Mouse (Mus musculus): ENCODE measurements at regions not wholly inside any gene's neighbourhood (a gene's known extent, or its start where the extent isn't known, plus 50 kb on each side); places are given as distances from the start of the nearest gene placed in this dataset.

DNA sequence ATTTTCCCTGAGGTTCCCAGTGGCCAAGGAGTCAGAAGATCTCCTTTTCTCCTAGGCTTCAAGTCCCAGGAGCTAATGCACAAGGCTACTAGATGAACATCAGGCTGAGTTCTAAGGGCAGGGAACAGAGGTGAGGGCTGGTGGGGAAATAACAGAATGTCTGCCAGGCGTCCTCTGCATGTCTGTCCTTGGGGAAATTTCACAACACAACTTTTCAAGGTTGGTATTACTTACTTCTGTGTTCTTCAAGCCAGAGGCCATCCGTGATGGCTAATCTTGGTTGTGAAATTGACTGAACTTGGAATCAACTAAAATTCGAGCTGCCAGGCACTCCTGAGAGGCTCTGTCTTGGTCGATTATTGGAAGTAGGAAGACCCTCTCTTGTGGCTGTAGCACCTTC lies 416.6 kb downstream of the Vrk1 start:
- no peak for DNase-seq (ENCODE audit: low spot score)
- H3K4me1 ChIP-seq (ENCODE audit: insufficient read depth, low read length), result no peaks in the 10 kb centered on the region
- H3K4me3 ChIP-seq (ENCODE audit: low read length), result no peak overlapping the region
- no peaks in the 10 kb centered on the region for H3K9me3 ChIP-seq (ENCODE audit: low read length)
- H3K36me3 ChIP-seq (ENCODE audit: insufficient read depth, low read length), result no peaks in the 10 kb centered on the region
- no peak for TF ChIP-seq CTCF (IDR thresholded peaks at IDR 0.05; ENCODE audit: low read depth)
- H3K27me3 ChIP-seq (ENCODE audit: insufficient read depth, low read length), result no peaks in the 10 kb centered on the region
- H3K27ac ChIP-seq, result no peak overlapping the region
- H3K9ac ChIP-seq (replicated peaks; ENCODE audit: low read length), result no peak overlapping the region
- 81% methylated on average over 4 of the region's 4 CpGs for WGBS
- no peak overlapping the region for H3K4me2 ChIP-seq (ENCODE audit: low read depth, low read length)
- no peak for ATAC-seq

DNA sequence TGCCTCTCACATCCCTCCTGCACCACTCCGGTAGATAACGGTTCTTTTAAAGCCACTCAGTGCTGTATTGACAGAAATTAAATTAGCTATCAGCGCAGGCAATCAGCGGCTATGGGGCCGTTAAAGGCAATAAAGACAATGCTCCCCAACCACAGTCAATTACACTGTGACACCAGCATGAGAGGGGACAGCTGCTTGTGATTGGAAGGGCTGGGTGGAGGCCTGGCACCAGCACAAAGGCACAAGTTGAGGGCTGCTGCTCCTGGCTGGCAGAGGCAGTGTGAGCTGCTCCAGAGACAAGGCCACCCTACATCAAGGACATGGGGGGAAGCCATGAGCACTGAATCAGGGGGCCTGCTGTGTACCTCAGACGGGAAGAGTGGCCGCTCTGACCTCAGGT lies 420.0 kb downstream of the Vrk1 start:
- H3K36me3 ChIP-seq (ENCODE audit: insufficient read depth, low read length), result no peaks in the 10 kb centered on the region
- ATAC-seq (no peak), DNase-seq (ENCODE audit: low spot score) (peak; percentile 9)
- no peak overlapping the region for H3K9ac ChIP-seq (replicated peaks; ENCODE audit: low read length)
- no peaks in the 10 kb centered on the region for H3K4me1 ChIP-seq (ENCODE audit: insufficient read depth, low read length)
- no peaks in the 10 kb centered on the region for H3K27me3 ChIP-seq (ENCODE audit: insufficient read depth, low read length)
- no peak for TF ChIP-seq CTCF (IDR thresholded peaks at IDR 0.05; ENCODE audit: low read depth)
- no peak overlapping the region for H3K27ac ChIP-seq
- 59% methylated on average over 7 of the region's 7 CpGs for WGBS
- H3K4me3 ChIP-seq (ENCODE audit: low read length), result no peak overlapping the region
- no peak overlapping the region for H3K4me2 ChIP-seq (ENCODE audit: low read depth, low read length)
- no peaks in the 10 kb centered on the region for H3K9me3 ChIP-seq (ENCODE audit: low read length)

DNA sequence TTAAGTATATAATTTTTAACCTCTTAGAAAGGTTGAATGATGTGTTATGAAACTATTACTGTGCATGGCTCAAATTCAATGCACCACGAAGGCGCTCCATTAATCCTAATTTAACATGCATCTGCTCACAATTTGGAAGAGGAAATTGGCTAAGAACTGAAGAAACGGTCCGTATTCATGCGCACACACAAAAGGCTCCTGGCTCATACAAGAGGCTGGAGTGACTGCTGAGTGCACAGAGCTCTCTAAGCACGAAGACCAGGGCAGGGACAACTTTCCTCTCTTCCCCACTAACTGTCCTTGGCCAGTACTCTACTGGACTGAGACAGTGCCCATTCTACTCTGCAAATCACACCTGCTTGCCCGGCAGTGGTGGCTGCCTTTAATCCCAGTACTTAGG lies 435.1 kb downstream of the Vrk1 start:
- Histone ChIP-seq H3K27ac (no peak overlapping the region), H3K4me2 (ENCODE audit: low read depth, low read length) (no peak overlapping the region), H3K9me3 (ENCODE audit: low read length) (no peaks in the 10 kb centered on the region), H3K36me3 (ENCODE audit: insufficient read depth, low read length) (no peaks in the 10 kb centered on the region), H3K27me3 (ENCODE audit: insufficient read depth, low read length) (no peaks in the 10 kb centered on the region), H3K9ac (replicated peaks; ENCODE audit: low read length) (no peak overlapping the region), H3K4me1 (ENCODE audit: insufficient read depth, low read length) (no peaks in the 10 kb centered on the region), H3K4me3 (ENCODE audit: low read length) (no peak overlapping the region)
- 40% methylated on average over 7 of the region's 7 CpGs for WGBS
- no peak for TF ChIP-seq CTCF (IDR thresholded peaks at IDR 0.05; ENCODE audit: low read depth)
- ATAC-seq (no peak), DNase-seq (ENCODE audit: low spot score) (peak; percentile 46)

DNA sequence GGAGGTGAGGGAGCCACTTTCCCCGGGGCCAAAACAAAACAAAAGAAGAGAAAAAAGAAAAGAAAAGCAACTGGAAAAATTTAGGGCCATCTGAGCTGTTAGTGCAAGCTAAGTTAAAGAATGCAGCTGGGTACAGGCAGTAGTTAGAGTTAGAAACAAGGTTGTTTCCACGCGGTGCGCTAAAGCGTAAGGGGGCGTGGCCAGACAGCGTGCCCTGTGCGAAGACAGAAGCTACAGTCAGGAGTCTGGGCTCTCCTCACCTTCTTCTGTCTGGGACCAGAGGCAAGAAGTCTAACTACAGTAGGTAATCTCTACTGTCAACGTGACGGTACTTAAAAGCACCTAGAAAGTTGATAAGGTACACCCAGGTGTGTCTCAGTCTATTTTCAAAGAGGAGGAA lies 435.9 kb downstream of the Vrk1 start:
- ATAC-seq, result no peak
- no peak overlapping the region for H3K4me2 ChIP-seq (ENCODE audit: low read depth, low read length)
- WGBS, result 70% methylated on average over 10 of the region's 10 CpGs
- H3K9me3 ChIP-seq (ENCODE audit: low read length), result no peaks in the 10 kb centered on the region
- H3K9ac ChIP-seq (replicated peaks; ENCODE audit: low read length), result no peak overlapping the region
- TF ChIP-seq CTCF (IDR thresholded peaks at IDR 0.05; ENCODE audit: low read depth), result no peak
- H3K4me1 ChIP-seq (ENCODE audit: insufficient read depth, low read length), result no peaks in the 10 kb centered on the region
- no peak overlapping the region for H3K4me3 ChIP-seq (ENCODE audit: low read length)
- H3K27me3 ChIP-seq (ENCODE audit: insufficient read depth, low read length), result no peaks in the 10 kb centered on the region
- no peaks in the 10 kb centered on the region for H3K36me3 ChIP-seq (ENCODE audit: insufficient read depth, low read length)
- DNase-seq (ENCODE audit: low spot score), result no peak
- H3K27ac ChIP-seq, result no peak overlapping the region

DNA sequence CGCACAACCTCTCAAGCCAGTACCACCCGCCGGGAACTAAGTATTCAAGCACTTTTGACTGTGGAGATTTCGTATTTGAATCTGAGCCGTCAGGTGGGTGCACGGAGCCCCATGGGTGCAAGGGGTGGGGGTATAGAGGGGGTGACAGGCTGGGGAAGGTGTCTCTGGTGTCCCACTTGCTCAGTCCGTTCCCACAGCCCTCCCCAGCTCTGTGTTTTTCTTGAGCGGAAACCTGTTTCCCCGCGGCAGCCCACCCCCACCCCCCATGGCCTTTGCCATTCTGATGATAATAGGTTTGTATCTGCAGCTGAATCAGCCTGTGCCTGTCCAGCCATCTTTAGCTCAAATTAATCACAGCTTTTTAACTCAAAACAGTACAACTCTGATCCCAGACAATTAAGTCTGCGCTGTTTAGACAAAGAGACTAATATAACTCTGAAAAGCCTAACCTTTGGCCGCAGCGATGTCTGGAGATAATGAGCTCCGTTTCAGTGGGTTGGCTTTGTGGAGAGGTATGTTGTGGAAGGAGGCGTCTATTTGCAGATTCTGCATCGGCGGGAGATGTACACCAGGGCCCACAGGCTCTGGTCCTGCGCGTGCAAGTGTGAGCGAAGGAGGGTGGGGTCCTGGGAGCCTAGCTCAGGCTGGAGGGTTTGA lies 437.0 kb downstream of the Vrk1 start:
- Histone ChIP-seq H3K4me2 (ENCODE audit: low read depth, low read length) (no peak overlapping the region), H3K4me1 (ENCODE audit: insufficient read depth, low read length) (no peaks in the 10 kb centered on the region), H3K27me3 (ENCODE audit: insufficient read depth, low read length) (no peaks in the 10 kb centered on the region), H3K27ac (no peak overlapping the region), H3K36me3 (ENCODE audit: insufficient read depth, low read length) (no peaks in the 10 kb centered on the region), H3K9me3 (ENCODE audit: low read length) (no peaks in the 10 kb centered on the region), H3K9ac (replicated peaks; ENCODE audit: low read length) (no peak overlapping the region), H3K4me3 (ENCODE audit: low read length) (no peak overlapping the region)
- ATAC-seq (no peak), DNase-seq (ENCODE audit: low spot score) (no peak)
- WGBS, result 48% methylated on average over 20 of the region's 20 CpGs
- TF ChIP-seq CTCF (IDR thresholded peaks at IDR 0.05; ENCODE audit: low read depth), result no peak

DNA sequence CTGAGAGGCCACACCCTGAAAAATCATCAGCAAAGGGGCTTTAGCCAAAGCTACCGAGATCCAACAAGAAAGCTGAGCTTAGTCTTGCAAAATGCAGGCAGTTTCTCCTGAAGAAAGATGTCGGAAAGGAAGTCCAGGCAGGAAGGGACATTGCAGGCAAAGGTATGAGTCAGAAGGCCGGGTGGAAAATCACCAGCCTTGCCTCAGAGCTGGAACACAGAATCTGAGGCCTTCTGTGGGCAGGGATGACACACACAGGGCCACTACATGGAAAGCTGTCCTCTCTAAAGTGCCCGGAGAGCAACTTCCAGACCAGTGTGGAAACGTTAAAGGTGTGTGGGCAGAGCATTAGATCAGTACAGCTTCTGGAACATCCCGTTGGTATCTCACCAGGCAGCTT lies 438.5 kb downstream of the Vrk1 start:
- 92% methylated on average over 6 of the region's 6 CpGs for WGBS
- Histone ChIP-seq H3K27me3 (ENCODE audit: insufficient read depth, low read length) (no peaks in the 10 kb centered on the region), H3K36me3 (ENCODE audit: insufficient read depth, low read length) (no peaks in the 10 kb centered on the region), H3K4me1 (ENCODE audit: insufficient read depth, low read length) (no peaks in the 10 kb centered on the region), H3K9ac (replicated peaks; ENCODE audit: low read length) (no peak overlapping the region), H3K27ac (no peak overlapping the region), H3K4me2 (ENCODE audit: low read depth, low read length) (no peak overlapping the region), H3K9me3 (ENCODE audit: low read length) (no peaks in the 10 kb centered on the region), H3K4me3 (ENCODE audit: low read length) (no peak overlapping the region)
- DNase-seq (ENCODE audit: low spot score) (no peak), ATAC-seq (no peak)
- TF ChIP-seq CTCF (IDR thresholded peaks at IDR 0.05; ENCODE audit: low read depth), result no peak

DNA sequence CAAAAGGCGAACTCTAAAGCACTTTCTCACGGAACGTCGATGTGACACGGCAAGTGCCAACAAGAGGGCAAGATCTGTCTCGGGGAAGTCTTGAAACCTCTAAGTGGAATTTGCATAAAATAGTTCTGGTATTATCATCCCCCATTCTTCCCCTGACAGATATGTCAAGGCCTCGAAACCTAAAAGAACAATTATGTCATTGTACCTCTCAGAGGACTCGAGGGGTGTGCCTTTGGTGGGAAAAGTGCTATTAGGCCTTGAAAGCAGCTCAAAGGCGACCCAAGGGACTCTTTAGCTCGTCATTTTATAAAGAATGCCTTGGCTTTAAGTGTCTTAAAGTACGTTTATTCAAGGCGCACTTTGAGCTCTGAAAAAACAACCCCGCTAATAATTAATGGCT lies 443.5 kb downstream of the Vrk1 start:
- ATAC-seq, result no peak
- no peak for TF ChIP-seq CTCF (IDR thresholded peaks at IDR 0.05; ENCODE audit: low read depth)

More for the DNA sequence above, 443.5 kb downstream of the Vrk1 start:
- Histone ChIP-seq H3K4me3 (ENCODE audit: low read length) (no peak overlapping the region), H3K4me2 (ENCODE audit: low read depth, low read length) (no peak overlapping the region), H3K9me3 (ENCODE audit: low read length) (no peaks in the 10 kb centered on the region), H3K36me3 (ENCODE audit: insufficient read depth, low read length) (no peaks in the 10 kb centered on the region), H3K27me3 (ENCODE audit: insufficient read depth, low read length) (no peaks in the 10 kb centered on the region), H3K27ac (no peak overlapping the region), H3K4me1 (ENCODE audit: insufficient read depth, low read length) (no peaks in the 10 kb centered on the region), H3K9ac (replicated peaks; ENCODE audit: low read length) (no peak overlapping the region)
- WGBS, result 48% methylated on average over 13 of the region's 13 CpGs
- no peak for DNase-seq (ENCODE audit: low spot score)

Data from hindbrain, postnatal 0 days (tissue).